Mouse (Mus musculus) gastrocnemius, adult 18-20 months (tissue): ENCODE measurements around the gene Kat6b. TPM values are rescaled to one million over a fixed set of nuclear protein-coding genes. Genes with fewer than 3 reads are reported as not detected.

ENCODE experiments used
- DNase-seq: peaks from one replicate; pipeline ENCODE4 v3.0.0; 2021; ENCODE audit warnings: low spot score
- total RNA-seq, 2 experiments: library from RNA; stranded (reverse); gene quantifications; 2 replicates each; pipeline ENCODE4 v1.2.3; 2021

Kat6b gene
- total RNA-seq, 2 experiments from 2014 or later: 20.4 to 22.4 TPM

DNA sequence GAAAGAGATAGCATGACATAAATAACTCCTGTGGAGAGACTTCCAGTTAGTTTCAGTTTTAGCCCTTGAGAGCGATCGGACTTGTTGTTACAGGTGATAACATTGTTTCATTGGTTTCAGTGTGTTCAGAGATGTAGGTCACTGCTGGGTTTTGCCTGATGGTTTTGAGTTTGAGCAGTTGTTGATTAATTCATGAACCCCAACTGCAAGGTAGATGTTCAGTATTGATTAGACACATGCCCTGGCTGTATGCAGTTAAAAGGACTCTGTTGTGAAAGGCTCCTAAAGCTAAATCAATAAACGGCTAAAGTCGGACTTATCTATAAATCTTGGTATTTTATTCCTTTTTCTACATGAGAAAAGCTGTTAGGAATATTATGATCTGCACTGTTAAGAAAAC, 109.0 kb downstream of the Kat6b start:
- no peak for DNase-seq

DNA sequence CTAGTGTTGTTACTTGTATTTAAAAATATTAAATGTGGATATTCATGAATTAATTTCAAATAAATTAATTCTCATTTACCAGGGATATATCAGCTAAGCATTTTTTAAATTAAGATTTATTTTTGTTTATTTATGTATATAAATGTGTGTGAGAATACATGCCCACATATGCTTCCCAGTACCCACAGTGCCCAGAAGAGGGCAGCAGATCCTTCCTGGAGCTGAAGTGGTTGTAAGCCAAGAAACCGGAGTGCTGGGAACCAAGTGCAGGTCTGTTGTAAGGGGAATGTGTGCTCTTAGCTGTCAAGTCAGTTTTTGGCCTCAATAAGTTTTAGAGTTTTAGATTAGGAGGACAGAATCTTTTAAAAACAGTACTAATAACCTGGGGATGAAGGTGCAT, 110.9 kb downstream of the Kat6b start:
- DNase-seq: no peak

GRCm38 (mm10) chr14:21592985-21593750, 111.9 kb downstream of the Kat6b start:
- no peak for DNase-seq

DNA sequence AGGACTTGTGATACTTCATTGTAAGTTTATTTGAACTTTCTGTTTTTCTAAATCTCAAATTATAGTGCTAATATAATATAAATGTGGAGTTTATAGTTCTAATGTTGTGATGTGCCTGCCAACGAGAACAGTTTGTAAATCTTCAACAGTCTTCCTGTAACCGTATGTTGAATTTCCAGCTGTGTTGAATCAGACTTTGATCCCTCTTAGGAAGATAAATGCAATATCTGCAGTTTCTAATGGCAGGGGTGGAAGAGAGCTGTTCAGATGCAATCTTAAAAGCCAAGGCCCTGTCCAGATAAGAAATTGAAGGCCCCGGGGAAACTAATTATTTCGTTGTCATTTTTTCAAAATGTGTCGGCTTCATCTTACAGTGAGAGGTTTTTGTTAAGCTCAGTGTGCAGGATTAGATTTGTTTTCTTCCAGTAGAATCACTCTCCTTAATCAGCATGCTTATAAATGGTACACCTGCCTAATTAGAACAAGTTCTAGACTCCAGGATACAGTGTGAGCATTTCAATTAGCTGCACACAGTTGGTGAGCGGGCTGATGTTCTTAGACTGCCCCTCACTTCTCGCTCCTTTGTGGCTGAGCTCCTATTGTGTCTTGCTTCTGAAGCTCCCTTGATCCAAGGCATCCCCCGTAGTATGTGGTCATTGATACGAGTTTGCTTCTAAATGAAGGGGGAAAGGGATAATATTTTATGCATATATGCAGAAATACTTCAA, 118.4 kb downstream of the Kat6b start:
- no peak for DNase-seq

DNA sequence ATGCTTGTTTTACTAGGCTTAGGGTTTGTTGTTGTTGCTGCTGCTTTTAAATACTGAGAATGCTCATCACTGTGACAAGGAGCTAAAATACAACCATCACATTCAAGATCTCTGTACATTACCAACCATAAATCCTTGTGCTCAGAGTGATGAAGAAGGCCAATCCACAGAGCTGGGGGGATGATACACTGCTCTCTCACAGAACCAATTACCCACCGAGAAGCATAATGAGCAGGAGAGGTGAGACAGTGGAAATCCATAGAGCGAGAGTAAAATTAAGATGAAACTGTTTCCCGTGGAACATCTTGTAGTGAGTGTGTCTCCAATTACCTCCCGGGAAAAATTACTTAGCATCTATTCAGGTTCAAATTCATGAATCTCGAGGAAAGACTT, 118.9 kb downstream of the Kat6b start:
- no peak for DNase-seq

DNA sequence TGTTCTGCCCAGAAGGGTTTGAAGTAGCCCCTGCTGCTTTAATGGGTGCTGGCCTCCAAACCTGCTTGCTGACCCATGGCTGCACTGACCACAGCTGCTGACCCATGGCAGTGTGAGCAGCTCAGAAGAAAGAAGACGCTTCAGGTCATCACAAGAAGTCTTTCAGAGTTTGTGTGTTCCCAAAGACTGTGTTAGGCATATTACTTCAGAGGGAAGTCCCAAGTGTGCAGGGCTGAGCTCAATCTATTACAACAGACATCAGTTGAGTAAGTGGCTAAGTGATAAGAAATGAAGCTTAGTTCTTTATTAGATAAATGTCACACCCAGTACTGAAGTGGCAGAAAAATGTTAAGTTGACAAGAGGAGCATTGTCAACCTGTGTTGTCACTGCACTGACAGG, 119.4 kb downstream of the Kat6b start:
- no peak for DNase-seq

DNA sequence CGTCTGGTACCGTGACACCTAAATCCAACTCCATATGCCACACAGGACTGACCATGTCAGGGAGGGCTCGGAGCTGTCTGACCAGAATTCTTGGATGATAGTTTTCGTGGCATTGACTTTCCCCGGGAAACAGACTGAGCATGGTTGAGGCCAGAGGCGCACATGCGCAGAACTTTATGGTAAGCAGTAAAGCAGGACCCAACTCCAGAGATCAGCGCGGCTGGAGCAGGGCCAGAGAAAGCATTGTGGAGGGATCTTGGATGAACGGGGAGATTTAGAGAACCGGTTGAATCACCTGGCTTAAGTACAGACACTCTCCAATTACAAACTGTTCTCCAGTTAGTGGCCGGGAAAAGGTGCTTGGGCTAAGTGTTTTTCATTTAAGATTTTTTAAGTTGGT, 120.9 kb downstream of the Kat6b start:
- DNase-seq: no peak

GRCm38 (mm10) chr14:21602937-21603336, 121.7 kb downstream of the Kat6b start:
- no peak for DNase-seq

DNA sequence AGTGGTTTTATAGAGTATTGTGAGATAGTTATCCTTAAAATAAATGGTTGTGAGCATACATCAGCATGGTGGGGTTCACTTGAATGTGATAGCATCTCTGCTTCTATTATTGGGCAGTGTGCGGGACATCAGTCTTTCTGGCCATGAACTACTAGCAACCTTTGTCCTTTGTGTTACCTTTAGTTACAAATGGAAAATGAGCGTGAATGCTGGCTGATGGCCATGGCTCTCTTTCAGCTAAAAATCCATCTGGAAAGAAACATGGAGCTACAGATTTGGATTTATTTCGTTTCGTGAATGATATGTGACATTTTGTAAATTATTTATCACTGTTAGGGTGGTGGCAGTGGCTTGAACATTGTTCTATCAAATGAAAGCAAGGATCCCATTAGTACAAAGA, 126.5 kb downstream of the Kat6b start:
- no peak for DNase-seq

DNA sequence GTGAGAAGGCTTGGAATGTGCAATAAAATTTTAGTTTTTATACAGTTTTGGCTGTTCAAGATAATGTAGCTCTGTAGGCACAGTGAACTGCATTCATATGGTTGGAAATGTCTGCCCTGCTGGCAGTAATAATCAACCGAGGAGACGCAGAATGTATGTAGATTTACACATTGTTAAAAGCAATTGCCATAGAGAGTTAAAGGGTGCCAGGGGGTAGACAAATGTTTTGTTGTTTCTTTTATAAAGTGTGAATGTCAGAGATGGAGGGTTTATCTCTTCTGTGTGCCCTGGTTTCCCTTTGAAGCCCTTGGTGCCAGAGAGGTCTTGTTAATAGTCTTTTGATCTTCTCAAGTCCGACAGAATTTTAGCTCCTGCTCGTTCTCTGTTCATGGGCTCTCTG, 127.7 kb downstream of the Kat6b start:
- no peak for DNase-seq

DNA sequence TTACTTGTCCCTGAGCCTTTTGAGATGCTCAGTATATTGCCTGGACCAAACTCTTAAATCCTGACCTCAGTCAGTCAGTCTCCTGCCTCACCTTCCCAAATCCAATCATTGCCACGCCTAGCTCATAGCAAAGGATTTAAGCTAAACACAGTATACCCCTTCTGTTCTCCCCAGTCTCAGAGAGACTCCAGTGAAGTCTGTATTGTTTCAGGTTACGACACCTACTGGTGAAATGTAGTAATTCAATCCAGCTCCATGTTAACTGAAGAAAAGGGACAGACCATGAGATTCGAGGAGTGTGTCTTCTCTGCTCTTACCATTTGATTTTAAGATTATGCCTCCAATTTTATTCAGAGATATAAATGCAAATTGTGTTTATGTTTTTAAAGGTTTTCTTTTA, 129.0 kb downstream of the Kat6b start:
- DNase-seq: peak; percentile 61

- DNase-seq: no peak
Measured at GRCm38 (mm10) chr14:21613031-21613430, 131.8 kb downstream of the Kat6b start.

DNA sequence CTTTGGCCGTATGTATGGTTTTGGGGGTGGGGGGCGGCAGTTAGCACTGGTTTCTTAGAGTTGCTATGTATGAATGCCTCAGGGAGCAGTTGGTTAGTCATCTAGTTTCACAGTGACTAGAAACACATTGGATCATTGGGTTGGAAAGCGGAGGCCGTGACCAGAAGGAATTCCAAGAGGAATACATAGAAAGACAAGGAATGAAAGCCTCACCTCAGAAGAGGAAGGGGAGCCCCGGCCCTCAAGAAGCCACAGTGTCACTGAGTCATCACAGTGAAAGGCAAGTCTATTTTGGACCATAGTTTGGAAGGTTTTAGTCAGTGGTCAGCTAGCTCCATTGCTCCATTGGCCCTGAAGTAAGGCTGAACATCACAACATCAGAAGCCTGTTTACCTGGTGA, 132.9 kb downstream of the Kat6b start:
- DNase-seq: no peak

DNA sequence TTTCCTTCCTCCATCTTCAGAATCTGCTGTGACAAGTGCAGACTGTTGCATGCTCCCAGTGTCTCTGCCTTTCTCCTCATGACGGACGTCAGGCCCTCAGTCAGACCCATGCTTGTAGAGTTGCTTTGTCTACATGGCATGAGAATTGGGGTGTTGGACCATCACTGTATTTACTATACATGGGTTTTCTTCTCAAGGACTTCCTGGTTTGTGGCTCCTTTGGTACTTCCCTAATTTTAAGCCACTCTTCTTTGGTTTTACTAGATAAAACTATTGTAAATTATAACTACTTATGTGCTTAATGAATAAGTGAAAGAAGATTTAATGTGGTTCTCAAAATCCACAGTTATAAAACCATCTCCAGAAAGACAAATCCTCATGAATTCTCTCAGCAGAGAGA, 134.6 kb downstream of the Kat6b start:
- no peak for DNase-seq

- no peak for DNase-seq
Measured at GRCm38 (mm10) chr14:21617221-21617980, 136.2 kb downstream of the Kat6b start.

GRCm38 (mm10) chr14:21619951-21620350, 138.7 kb downstream of the Kat6b start:
- DNase-seq: no peak

- DNase-seq: no peak
Measured at GRCm38 (mm10) chr14:21625946-21626345, 144.7 kb downstream of the Kat6b start.

DNA sequence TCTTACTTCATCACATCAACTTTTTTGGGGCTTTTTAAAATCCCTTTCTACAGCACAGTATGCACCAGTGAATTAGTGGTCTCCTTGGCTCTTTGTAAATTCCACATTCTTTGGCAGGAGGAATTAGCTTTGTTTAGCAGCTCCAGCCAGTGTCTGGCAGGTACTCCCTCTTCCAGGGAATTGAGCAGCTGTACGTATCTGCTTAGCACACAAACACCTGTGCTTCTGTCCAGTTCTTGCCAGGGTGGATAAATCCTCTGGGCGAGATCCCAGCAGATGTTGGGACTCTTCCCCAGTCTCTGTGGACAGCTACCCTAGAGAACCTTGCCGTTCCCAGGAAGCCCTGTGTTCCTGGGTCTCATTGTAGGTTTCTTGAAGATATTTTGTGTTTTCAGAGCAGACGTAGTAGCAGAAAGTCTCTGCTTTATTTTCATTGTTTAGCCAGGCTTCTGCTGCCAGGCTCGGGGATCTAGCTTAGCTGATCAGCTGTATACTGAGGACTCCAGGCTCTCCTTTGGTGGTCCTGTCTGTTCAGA, 150.5 kb downstream of the Kat6b start:
- DNase-seq: peak; percentile 10

GRCm38 (mm10) chr14:21636548-21636947, 155.3 kb downstream of the Kat6b start:
- DNase-seq: no peak

- no peak for DNase-seq
Measured at GRCm38 (mm10) chr14:21640806-21641435, 159.7 kb downstream of the Kat6b start.

GRCm38 (mm10) chr14:21653813-21654212, 172.6 kb downstream of the Kat6b start:
- no peak for DNase-seq

- DNase-seq: peak; percentile 60
Measured at GRCm38 (mm10) chr14:21659155-21659554, 177.9 kb downstream of the Kat6b start.
